Mouse (Mus musculus) olfactory bulb, adult 2 months (tissue): ENCODE data around the gene Zfp839.

Source experiments
- CTCF ChIP-seq: fragments of 200-500 bp; IDR thresholded peaks from 2 replicates; pipeline ENCODE4 v1.5.1; 2012; ENCODE audit warnings: low read depth, mild to moderate bottlenecking, low read length, moderate library complexity; ENCODE audit not compliant: insufficient read depth
- POLR2A ChIP-seq: fragments of 200-500 bp; IDR thresholded peaks from 2 replicates; pipeline ENCODE4 v1.6.1; 2012; ENCODE audit warnings: mild to moderate bottlenecking, low read depth, low read length, moderate library complexity; ENCODE audit not compliant: insufficient read depth

DNA sequence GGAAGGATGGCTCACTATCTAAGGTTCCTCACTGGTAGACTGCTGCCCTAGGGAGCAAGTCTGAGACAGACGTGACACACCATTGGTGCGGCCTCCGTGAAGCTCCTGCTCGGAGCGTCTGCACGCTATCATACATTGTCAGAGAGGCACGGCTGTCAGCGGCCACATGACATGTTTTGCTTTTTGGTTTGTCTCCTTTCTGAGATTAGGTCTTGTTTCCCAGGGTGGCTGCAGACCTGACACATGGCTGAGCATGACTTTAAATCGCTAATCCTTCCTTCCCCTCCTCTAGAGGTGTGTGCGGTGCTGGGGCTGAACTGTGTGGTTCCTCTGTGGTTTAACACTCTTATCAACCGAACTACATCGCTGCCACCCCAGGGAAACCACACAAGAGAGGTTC, 1.4 kb downstream of the Zfp839 start:
- TF ChIP-seq CTCF: no peak
- no peak for TF ChIP-seq POLR2A
